Mouse (Mus musculus) embryonic facial prominence, embryonic 15.5 days (tissue): Measurements from ENCODE around the gene Pigl. TPM values are rescaled to one million over a fixed set of nuclear protein-coding genes. Genes with fewer than 3 reads are reported as not detected.

Experiments used
- ATAC-seq: fragments of 200-750 bp; cut with Nextera tagmentation; 2 replicates; pipeline ENCODE4 v1.8.0; 2017; ENCODE audit warnings: low read depth, moderate TSS enrichment; ENCODE audit not compliant: insufficient number of reproducible peaks, low FRiP score, low TSS enrichment
- H3K27ac ChIP-seq: fragments of 300-500 bp; sonication (generic); replicated peaks from 2 replicates; pipeline ENCODE4 v1.5.1; 2015; ENCODE audit warnings: mild to moderate bottlenecking, inconsistent platforms
- H3K27me3 ChIP-seq: fragments of 300-500 bp; sonication (generic); 2 replicates; pipeline ENCODE4 v1.6.1; 2015; ENCODE audit warnings: inconsistent platforms
- H3K36me3 ChIP-seq: fragments of 300-500 bp; sonication (generic); 2 replicates; pipeline ENCODE4 v1.6.1; 2015; ENCODE audit warnings: mild to moderate bottlenecking, inconsistent platforms
- H3K4me1 ChIP-seq: fragments of 300-500 bp; sonication (generic); 2 replicates; pipeline ENCODE4 v1.6.1; 2015; ENCODE audit warnings: inconsistent platforms
- H3K4me2 ChIP-seq: fragments of 300-500 bp; sonication (generic); replicated peaks from 2 replicates; pipeline ENCODE4 v1.6.1; 2015; ENCODE audit warnings: mild to moderate bottlenecking, inconsistent platforms
- H3K4me3 ChIP-seq: fragments of 300-500 bp; sonication (generic); replicated peaks from 2 replicates; pipeline ENCODE4 v1.5.1; 2015; ENCODE audit warnings: mild to moderate bottlenecking, inconsistent platforms
- H3K9ac ChIP-seq: fragments of 300-500 bp; sonication (generic); 2 replicates; pipeline ENCODE4 v1.6.1; 2015; ENCODE audit warnings: inconsistent platforms
- H3K9me3 ChIP-seq: fragments of 300-500 bp; sonication (generic); replicated peaks from 2 replicates; pipeline ENCODE4 v1.6.1; 2016; ENCODE audit warnings: inconsistent platforms
- WGBS: fragments of 180-500 bp; shearing (Covaris S2); methylation state at CpG from one replicate; pipeline ENCODE4 v1.1.7; 2015; 5-methylcytosine and 5-hydroxymethylcytosine counted together
- polyA plus RNA-seq: library from polyadenylated mRNA; unstranded; fragments of >200 nt; fragmentation: Nextera tagmentation; extraction: Ambion mirVana; gene quantifications from 2 replicates; pipeline ENCODE4 v1.2.1, GENCODE M21; 2015

Gene Pigl
- polyA plus RNA-seq, 1 experiment from 2014 or later: 9.2 TPM

- Histone ChIP-seq H3K4me3 (no peak overlapping the region), H3K4me1 (no peaks in the 10 kb centered on the region), H3K27ac (no peak overlapping the region), H3K27me3 (no peaks in the 10 kb centered on the region), H3K4me2 (no peak overlapping the region), H3K9ac (no peak overlapping the region), H3K9me3 (no peaks in the 10 kb centered on the region), H3K36me3 (no peaks in the 10 kb centered on the region)
- 85% methylated on average over 6 of the region's 6 CpGs for WGBS
- no peak for ATAC-seq
Measured at GRCm38 (mm10) chr11:62470451-62470850, 12.2 kb downstream of the Pigl start.

- H3K9ac ChIP-seq: no peak overlapping the region
- no peaks in the 10 kb centered on the region for H3K9me3 ChIP-seq
- no peaks in the 10 kb centered on the region for H3K27me3 ChIP-seq
- no peak overlapping the region for H3K4me2 ChIP-seq
- no peaks in the 10 kb centered on the region for H3K36me3 ChIP-seq
- no peak overlapping the region for H3K4me3 ChIP-seq
- no peaks in the 10 kb centered on the region for H3K4me1 ChIP-seq
- WGBS: 91% methylated on average over 5 of the region's 5 CpGs
- ATAC-seq: no peak
- H3K27ac ChIP-seq: no peak overlapping the region
Measured at GRCm38 (mm10) chr11:62473516-62473915, 15.3 kb downstream of the Pigl start.

GRCm38 (mm10) chr11:62476156-62476555, 17.9 kb downstream of the Pigl start:
- Histone ChIP-seq H3K36me3 (no peaks in the 10 kb centered on the region), H3K4me2 (no peak overlapping the region), H3K27me3 (no peaks in the 10 kb centered on the region), H3K4me1 (no peaks in the 10 kb centered on the region), H3K9me3 (no peaks in the 10 kb centered on the region), H3K27ac (no peak overlapping the region), H3K4me3 (no peak overlapping the region), H3K9ac (no peak overlapping the region)
- 94% methylated on average over 4 of the region's 4 CpGs for WGBS
- ATAC-seq: no peak

- H3K9me3 ChIP-seq: no peaks in the 10 kb centered on the region
- H3K4me1 ChIP-seq: no peaks in the 10 kb centered on the region
- no peak overlapping the region for H3K4me2 ChIP-seq
- no peaks in the 10 kb centered on the region for H3K27me3 ChIP-seq
- H3K27ac ChIP-seq: no peak overlapping the region
- H3K9ac ChIP-seq: no peak overlapping the region
- WGBS: 58% methylated on average over 6 of the region's 6 CpGs
- H3K36me3 ChIP-seq: no peaks in the 10 kb centered on the region
- no peak overlapping the region for H3K4me3 ChIP-seq
- ATAC-seq: no peak
Measured at GRCm38 (mm10) chr11:62478931-62479330, 20.7 kb downstream of the Pigl start.

- Histone ChIP-seq H3K9ac (no peak overlapping the region), H3K4me2 (no peak overlapping the region), H3K27ac (no peak overlapping the region), H3K27me3 (no peaks in the 10 kb centered on the region), H3K36me3 (no peaks in the 10 kb centered on the region), H3K4me3 (no peak overlapping the region), H3K4me1 (no peaks in the 10 kb centered on the region), H3K9me3 (no peaks in the 10 kb centered on the region)
- no peak for ATAC-seq
- WGBS: 88% methylated on average over 5 of the region's 5 CpGs
Measured at GRCm38 (mm10) chr11:62479581-62479980, 21.3 kb downstream of the Pigl start.

- no peak overlapping the region for H3K4me3 ChIP-seq
- 90% methylated on average over 1 of the region's 1 CpGs for WGBS
- no peak overlapping the region for H3K4me2 ChIP-seq
- H3K4me1 ChIP-seq: no peaks in the 10 kb centered on the region
- no peak overlapping the region for H3K9ac ChIP-seq
- no peaks in the 10 kb centered on the region for H3K27me3 ChIP-seq
- no peak for ATAC-seq
- no peak overlapping the region for H3K27ac ChIP-seq
- no peaks in the 10 kb centered on the region for H3K36me3 ChIP-seq
- no peaks in the 10 kb centered on the region for H3K9me3 ChIP-seq
Measured at GRCm38 (mm10) chr11:62486949-62487348, 28.7 kb downstream of the Pigl start.

- Histone ChIP-seq H3K4me1 (no peaks in the 10 kb centered on the region), H3K9me3 (no peaks in the 10 kb centered on the region), H3K9ac (no peak overlapping the region), H3K4me3 (no peak overlapping the region), H3K27me3 (no peaks in the 10 kb centered on the region), H3K4me2 (no peak overlapping the region), H3K36me3 (no peaks in the 10 kb centered on the region), H3K27ac (no peak overlapping the region)
- 92% methylated on average over 10 of the region's 10 CpGs for WGBS
- no peak for ATAC-seq
Measured at GRCm38 (mm10) chr11:62487540-62488350, 29.5 kb downstream of the Pigl start.

GRCm38 (mm10) chr11:62493701-62494100, 35.4 kb downstream of the Pigl start:
- Histone ChIP-seq H3K4me2 (no peak overlapping the region), H3K4me1 (peaks cover 11% of the 10 kb centered on the region), H3K27me3 (no peaks in the 10 kb centered on the region), H3K9me3 (no peaks in the 10 kb centered on the region), H3K27ac (no peak overlapping the region), H3K36me3 (no peaks in the 10 kb centered on the region), H3K9ac (no peak overlapping the region), H3K4me3 (no peak overlapping the region)
- no peak for ATAC-seq
- 97% methylated on average over 6 of the region's 6 CpGs for WGBS

- Histone ChIP-seq H3K9ac (no peak overlapping the region), H3K27ac (peak overlapping the region; percentile 24), H3K27me3 (no peaks in the 10 kb centered on the region), H3K9me3 (no peaks in the 10 kb centered on the region), H3K36me3 (no peaks in the 10 kb centered on the region), H3K4me1 (peaks cover 11% of the 10 kb centered on the region), H3K4me3 (no peak overlapping the region), H3K4me2 (no peak overlapping the region)
- WGBS: 7% methylated on average over 6 of the region's 6 CpGs
- ATAC-seq: peak; percentile 51
Measured at GRCm38 (mm10) chr11:62494754-62495275, 36.6 kb downstream of the Pigl start.

- Histone ChIP-seq H3K9ac (no peak overlapping the region), H3K9me3 (no peaks in the 10 kb centered on the region), H3K4me3 (no peak overlapping the region), H3K4me1 (peaks cover 11% of the 10 kb centered on the region), H3K4me2 (no peak overlapping the region), H3K27me3 (no peaks in the 10 kb centered on the region), H3K36me3 (no peaks in the 10 kb centered on the region), H3K27ac (peak overlapping the region; percentile 24)
- 42% methylated on average over 9 of the region's 10 CpGs for WGBS
- no peak for ATAC-seq
Measured at GRCm38 (mm10) chr11:62495276-62495801, 37.1 kb downstream of the Pigl start.

- no peak overlapping the region for H3K4me2 ChIP-seq
- ATAC-seq: no peak
- H3K9me3 ChIP-seq: no peaks in the 10 kb centered on the region
- H3K36me3 ChIP-seq: no peaks in the 10 kb centered on the region
- no peak overlapping the region for H3K27ac ChIP-seq
- WGBS: 62% methylated on average over 5 of the region's 5 CpGs
- peaks cover 11% of the 10 kb centered on the region for H3K4me1 ChIP-seq
- no peak overlapping the region for H3K9ac ChIP-seq
- H3K27me3 ChIP-seq: no peaks in the 10 kb centered on the region
- H3K4me3 ChIP-seq: no peak overlapping the region
Measured at GRCm38 (mm10) chr11:62496151-62496715, 38.0 kb downstream of the Pigl start.
